Mouse (Mus musculus): ENCODE measurements at regions not wholly inside any gene's neighbourhood (a gene's known extent, or its start where the extent isn't known, plus 50 kb on each side); places are given as distances from the start of the nearest gene placed in this dataset.

- Histone ChIP-seq H3K4me1 (replicated peaks) (no peaks in the 10 kb centered on the region), H3K36me3 (no peaks in the 10 kb centered on the region), H3K4me2 (no peak overlapping the region), H3K4me3 (replicated peaks) (no peak overlapping the region), H3K9me3 (peaks cover 14% of the 10 kb centered on the region; the same call in 1 of the 2 replicates), H3K9ac (replicated peaks) (no peak overlapping the region), H3K27me3 (no peaks in the 10 kb centered on the region), H3K27ac (no peak overlapping the region)
- WGBS, result 86% methylated on average over 4 of the region's 4 CpGs
- ATAC-seq (ENCODE audit: insufficient number of reproducible peaks, insufficient read depth, low FRiP score, low TSS enrichment, low read depth), result no peak
These were observed 1006.6 kb upstream of the Gm8797 start for GRCm38 (mm10) chr3:4744003-4744402.

DNA sequence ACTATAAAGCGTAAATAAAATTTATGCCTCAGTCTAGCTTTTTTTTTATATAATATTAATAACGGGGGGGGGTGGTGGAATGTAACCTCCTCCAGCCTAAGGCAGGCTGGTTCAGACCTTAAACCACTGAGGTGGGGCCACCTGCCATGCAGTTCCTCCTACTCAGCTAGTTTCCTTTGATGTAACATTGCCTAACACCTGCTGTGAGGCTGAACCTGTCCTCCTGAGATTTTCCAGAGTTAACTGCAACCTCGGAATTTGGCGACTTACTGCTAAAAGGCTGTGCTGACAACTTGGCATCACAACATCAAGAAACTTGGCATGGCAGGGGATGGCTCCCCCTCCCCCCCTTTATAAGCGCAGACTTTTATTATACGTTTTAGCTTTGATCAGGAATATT is 1006.0 kb upstream of the Gm8797 start:
- Histone ChIP-seq H3K27ac (no peak overlapping the region), H3K9ac (replicated peaks) (no peak overlapping the region), H3K4me2 (no peak overlapping the region), H3K27me3 (no peaks in the 10 kb centered on the region), H3K4me3 (replicated peaks) (no peak overlapping the region), H3K36me3 (no peaks in the 10 kb centered on the region), H3K9me3 (peaks cover 14% of the 10 kb centered on the region; the same call in 1 of the 2 replicates), H3K4me1 (replicated peaks) (no peaks in the 10 kb centered on the region)
- WGBS, result 79% methylated on average over 6 of the region's 6 CpGs
- no peak for ATAC-seq (ENCODE audit: insufficient number of reproducible peaks, insufficient read depth, low FRiP score, low TSS enrichment, low read depth)

- Histone ChIP-seq H3K9me3 (no peaks in the 10 kb centered on the region), H3K27ac (no peak overlapping the region), H3K4me3 (replicated peaks) (no peak overlapping the region), H3K36me3 (no peaks in the 10 kb centered on the region), H3K4me2 (no peak overlapping the region), H3K9ac (replicated peaks) (no peak overlapping the region), H3K27me3 (no peaks in the 10 kb centered on the region), H3K4me1 (replicated peaks) (no peaks in the 10 kb centered on the region)
- ATAC-seq (ENCODE audit: insufficient number of reproducible peaks, insufficient read depth, low FRiP score, low TSS enrichment, low read depth), result no peak
- WGBS, result 82% methylated on average over 2 of the region's 2 CpGs
These were observed 994.5 kb upstream of the Gm8797 start for GRCm38 (mm10) chr3:4756099-4756498.

GRCm38 (mm10) chr3:4757113-4757512 is 993.5 kb upstream of the Gm8797 start:
- Histone ChIP-seq H3K4me1 (replicated peaks) (no peaks in the 10 kb centered on the region), H3K27me3 (no peaks in the 10 kb centered on the region), H3K9ac (replicated peaks) (no peak overlapping the region), H3K9me3 (no peaks in the 10 kb centered on the region), H3K36me3 (no peaks in the 10 kb centered on the region), H3K4me3 (replicated peaks) (no peak overlapping the region), H3K27ac (no peak overlapping the region), H3K4me2 (no peak overlapping the region)
- WGBS, result 88% methylated on average over 1 of the region's 1 CpGs
- ATAC-seq (ENCODE audit: insufficient number of reproducible peaks, insufficient read depth, low FRiP score, low TSS enrichment, low read depth), result no peak

DNA sequence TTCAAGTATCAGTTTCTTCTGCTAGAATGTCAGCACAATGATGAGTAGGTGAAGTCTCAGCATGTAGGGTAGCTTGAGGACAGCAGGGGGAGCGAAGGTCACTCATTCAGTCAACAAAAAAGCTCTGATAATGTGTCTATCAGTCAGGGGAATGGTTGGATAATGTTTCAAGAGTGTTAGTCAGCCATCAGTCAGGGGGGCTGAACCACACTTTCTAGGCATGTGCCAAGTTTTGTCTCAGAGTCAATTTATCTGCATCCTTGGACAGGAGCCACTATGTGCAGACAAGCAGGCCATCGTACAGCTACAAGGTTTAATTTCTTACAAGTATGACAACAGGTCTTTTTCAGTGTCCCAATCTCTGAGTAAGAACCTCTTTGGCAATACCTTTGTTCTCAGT is 987.5 kb upstream of the Gm8797 start:
- H3K27me3 ChIP-seq, result no peaks in the 10 kb centered on the region

DNA sequence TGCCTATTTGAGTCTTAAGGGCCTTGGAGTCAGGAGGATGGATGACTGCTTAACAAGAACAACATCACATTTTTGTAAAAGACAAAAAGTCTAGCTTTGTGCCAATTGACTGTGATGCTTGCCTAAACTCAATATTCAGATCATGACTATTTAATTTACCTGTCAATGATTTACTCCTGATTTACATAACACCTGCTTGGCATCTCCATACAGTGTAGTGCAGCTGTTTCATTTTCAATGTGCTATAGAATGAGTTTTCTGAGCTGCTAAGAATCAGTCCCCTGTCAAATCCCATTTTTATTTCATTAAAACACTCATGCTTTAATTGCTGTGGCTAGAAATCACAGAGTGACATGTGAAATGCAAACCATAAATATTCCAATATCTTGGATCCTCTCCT is 974.0 kb upstream of the Gm8797 start:
- H3K36me3 ChIP-seq, result no peaks in the 10 kb centered on the region
- no peak overlapping the region for H3K27ac ChIP-seq
- no peak overlapping the region for H3K9ac ChIP-seq (replicated peaks)
- no peaks in the 10 kb centered on the region for H3K4me1 ChIP-seq (replicated peaks)
- H3K9me3 ChIP-seq, result no peaks in the 10 kb centered on the region
- H3K4me2 ChIP-seq, result no peak overlapping the region
- ATAC-seq (ENCODE audit: insufficient number of reproducible peaks, insufficient read depth, low FRiP score, low TSS enrichment, low read depth), result no peak
- no peak overlapping the region for H3K4me3 ChIP-seq (replicated peaks)
- no peaks in the 10 kb centered on the region for H3K27me3 ChIP-seq

More for the DNA sequence above, 987.5 kb upstream of the Gm8797 start:
- Histone ChIP-seq H3K4me2 (no peak overlapping the region), H3K9ac (replicated peaks) (no peak overlapping the region), H3K9me3 (no peaks in the 10 kb centered on the region), H3K36me3 (no peaks in the 10 kb centered on the region), H3K27ac (no peak overlapping the region), H3K4me3 (replicated peaks) (no peak overlapping the region), H3K4me1 (replicated peaks) (no peaks in the 10 kb centered on the region)
- ATAC-seq (ENCODE audit: insufficient number of reproducible peaks, insufficient read depth, low FRiP score, low TSS enrichment, low read depth), result no peak
- WGBS, result 85% methylated on average over 2 of the region's 2 CpGs

- Histone ChIP-seq H3K27me3 (no peaks in the 10 kb centered on the region), H3K9me3 (no peaks in the 10 kb centered on the region), H3K27ac (no peak overlapping the region), H3K9ac (replicated peaks) (no peak overlapping the region), H3K4me1 (replicated peaks) (no peaks in the 10 kb centered on the region), H3K4me2 (no peak overlapping the region), H3K36me3 (no peaks in the 10 kb centered on the region), H3K4me3 (replicated peaks) (no peak overlapping the region)
- no peak for ATAC-seq (ENCODE audit: insufficient number of reproducible peaks, insufficient read depth, low FRiP score, low TSS enrichment, low read depth)
- 73% methylated on average over 1 of the region's 1 CpGs for WGBS
These were observed 965.4 kb upstream of the Gm8797 start for GRCm38 (mm10) chr3:4785160-4785559.

GRCm38 (mm10) chr3:4793141-4793540 is 957.5 kb upstream of the Gm8797 start:
- whole genome bisulfite sequencing, result 93% methylated on average over 2 of the region's 2 CpGs
- no peak for ATAC-seq (ENCODE audit: insufficient number of reproducible peaks, insufficient read depth, low FRiP score, low TSS enrichment, low read depth)
- H3K27me3 ChIP-seq, result no peaks in the 10 kb centered on the region
- peaks cover 4% of the 10 kb centered on the region; the same call in 1 of the 2 replicates for H3K9me3 ChIP-seq
- H3K27ac ChIP-seq, result no peak overlapping the region
- H3K9ac ChIP-seq (replicated peaks), result no peak overlapping the region
- H3K4me3 ChIP-seq (replicated peaks), result no peak overlapping the region
- peaks cover 7% of the 10 kb centered on the region; the same call in 1 of the 2 replicates for H3K4me1 ChIP-seq (replicated peaks)
- no peak overlapping the region for H3K4me2 ChIP-seq
- no peaks in the 10 kb centered on the region for H3K36me3 ChIP-seq

- H3K4me2 ChIP-seq, result no peak overlapping the region
- ATAC-seq (ENCODE audit: insufficient number of reproducible peaks, insufficient read depth, low FRiP score, low TSS enrichment, low read depth), result 0 out of 2 replicates have a peak, but pooled peaks have one; percentile 31
- peaks cover 7% of the 10 kb centered on the region; the same call in 1 of the 2 replicates for H3K4me1 ChIP-seq (replicated peaks)
- H3K27ac ChIP-seq, result no peak overlapping the region
- H3K4me3 ChIP-seq (replicated peaks), result no peak overlapping the region
- H3K9ac ChIP-seq (replicated peaks), result no peak overlapping the region
- H3K9me3 ChIP-seq, result peaks cover 4% of the 10 kb centered on the region; the same call in 1 of the 2 replicates
- H3K27me3 ChIP-seq, result no peaks in the 10 kb centered on the region
- 60% methylated on average over 6 of the region's 6 CpGs for WGBS
- H3K36me3 ChIP-seq, result no peaks in the 10 kb centered on the region
These were observed 954.3 kb upstream of the Gm8797 start for GRCm38 (mm10) chr3:4796041-4796908.

GRCm38 (mm10) chr3:4796909-4797566 is 953.6 kb upstream of the Gm8797 start:
- H3K4me2 ChIP-seq, result no peak overlapping the region
- 81% methylated on average over 8 of the region's 8 CpGs for WGBS
- H3K36me3 ChIP-seq, result no peaks in the 10 kb centered on the region
- no peak overlapping the region for H3K27ac ChIP-seq
- peak; percentile 20; the same call in 1 of the 2 replicates for ATAC-seq (ENCODE audit: insufficient number of reproducible peaks, insufficient read depth, low FRiP score, low TSS enrichment, low read depth)
- no peak overlapping the region for H3K4me3 ChIP-seq (replicated peaks)
- no peaks in the 10 kb centered on the region for H3K9me3 ChIP-seq
- peaks cover 7% of the 10 kb centered on the region; the same call in 1 of the 2 replicates for H3K4me1 ChIP-seq (replicated peaks)
- H3K27me3 ChIP-seq, result no peaks in the 10 kb centered on the region
- no peak overlapping the region for H3K9ac ChIP-seq (replicated peaks)

- Histone ChIP-seq H3K9me3 (no peaks in the 10 kb centered on the region), H3K27me3 (no peaks in the 10 kb centered on the region), H3K4me2 (no peak overlapping the region), H3K4me1 (replicated peaks) (peaks cover 7% of the 10 kb centered on the region; the same call in 1 of the 2 replicates), H3K9ac (replicated peaks) (no peak overlapping the region), H3K27ac (no peak overlapping the region), H3K4me3 (replicated peaks) (no peak overlapping the region), H3K36me3 (no peaks in the 10 kb centered on the region)
- no peak for ATAC-seq (ENCODE audit: insufficient number of reproducible peaks, insufficient read depth, low FRiP score, low TSS enrichment, low read depth)
- WGBS, result 74% methylated on average over 6 of the region's 6 CpGs
These were observed 953.1 kb upstream of the Gm8797 start for GRCm38 (mm10) chr3:4797567-4797940.

Data from limb, embryonic 12.5 days (tissue).